Mouse (Mus musculus): Measurements from ENCODE around the gene Tmem265. TPM values are rescaled to one million over a fixed set of nuclear protein-coding genes. Genes with fewer than 3 reads are reported as not detected.

Gene Tmem265
- total and polyA plus RNA-seq, 3 experiments, result not detected

GRCm38 (mm10) chr7:127513016-127513390 lies 48.2 kb upstream of the Tmem265 start:
- Histone ChIP-seq H3K4me3 (ENCODE audit: control insufficient read depth in 1 of 2, insufficient read depth in 1 of 2, low read depth in 2 of 2, low read length in 2 of 2) (peak overlapping the region; percentile 56 to 64), H3K79me2 (ENCODE audit: control insufficient read depth, insufficient read depth, low read length, poor library complexity) (peaks cover 32% of the 10 kb centered on the region), H3K27me3 (ENCODE audit: control insufficient read depth in 1 of 2, insufficient read depth in 2 of 2, low read length in 2 of 2) (no peaks in the 10 kb centered on the region), H3K36me3 (ENCODE audit: control insufficient read depth in 1 of 2, insufficient read depth in 2 of 2, low read length in 2 of 2) (peaks cover 16 to 35% of the 10 kb centered on the region in 2 experiments), H3K27ac (ENCODE audit: control insufficient read depth, low read depth, low read length) (peak overlapping the region; percentile 85), H3K9ac (ENCODE audit: control insufficient read depth, low read depth, low read length, poor library complexity, severe bottlenecking) (peak overlapping the region; percentile 62), H3K9me3 (replicated peaks; ENCODE audit: insufficient read depth, low read length) (no peaks in the 10 kb centered on the region), H3K4me1 (ENCODE audit: control insufficient read depth in 1 of 2, insufficient read depth in 2 of 2, low read length in 2 of 2) (peaks cover 3 to 9% of the 10 kb centered on the region in 2 experiments; a peak in 2 of 4 replicates)
- peak; percentile 80 for DNase-seq (ENCODE audit: low read depth, low spot score)
- TF ChIP-seq SIN3A (IDR thresholded peaks at IDR 0.05; ENCODE audit: low read length) (peak; percentile 48; the same call in 1 of the 2 replicates), HCFC1 (IDR thresholded peaks at IDR 0.05; ENCODE audit: low read depth, low read length) (peak; percentile 64; the same call in 1 of the 2 replicates), JUND (IDR thresholded peaks at IDR 0.05; ENCODE audit: low read depth, low read length) (no peak), E2F4 (IDR thresholded peaks at IDR 0.05; ENCODE audit: borderline replicate concordance, low read depth, low read length) (peak; percentile 77; the same call in 1 of the 2 replicates), POLR2A (IDR thresholded peaks at IDR 0.05; ENCODE audit: control insufficient read depth in 1 of 2, insufficient read depth in 1 of 2, low read depth in 1 of 2, low read length in 2 of 2, poor library complexity in 1 of 2) (peak in 1 of 2 experiments; percentile 23; a peak in 1 of 4 replicates), POLR2AphosphoS5 (IDR thresholded peaks at IDR 0.05; ENCODE audit: borderline replicate concordance, low read depth, low read length) (no peak), TBP (IDR thresholded peaks at IDR 0.05; ENCODE audit: low read depth, low read length) (peak; percentile 84), MXI1 (IDR thresholded peaks at IDR 0.05; ENCODE audit: low read depth, low read length) (0 out of 2 replicates have a peak, but pooled peaks have one; percentile 14), MYC (IDR thresholded peaks at IDR 0.05; ENCODE audit: low read depth, low read length) (0 out of 2 replicates have a peak, but pooled peaks have one; percentile 42), GATA1 (IDR thresholded peaks at IDR 0.05; ENCODE audit: low read depth, low read length) (peak; percentile 38; the same call in 1 of the 2 replicates), RAD21 (IDR thresholded peaks at IDR 0.05; ENCODE audit: low read depth, low read length) (no peak), RCOR1 (IDR thresholded peaks at IDR 0.05; ENCODE audit: low read depth, low read length) (peak; percentile 43; the same call in 1 of the 2 replicates), BHLHE40 (IDR thresholded peaks at IDR 0.05; ENCODE audit: borderline replicate concordance, low read depth, low read length) (no peak)

GRCm38 (mm10) chr7:127513781-127514180 lies 47.4 kb upstream of the Tmem265 start:
- peaks cover 18 to 35% of the 10 kb centered on the region in 2 experiments for H3K36me3 ChIP-seq (ENCODE audit: control insufficient read depth in 1 of 2, insufficient read depth in 2 of 2, low read length in 2 of 2)
- H3K9me3 ChIP-seq (replicated peaks; ENCODE audit: insufficient read depth, low read length), result no peaks in the 10 kb centered on the region
- peaks cover 32% of the 10 kb centered on the region for H3K79me2 ChIP-seq (ENCODE audit: control insufficient read depth, insufficient read depth, low read length, poor library complexity)
- H3K9ac ChIP-seq (ENCODE audit: control insufficient read depth, low read depth, low read length, poor library complexity, severe bottlenecking), result peak overlapping the region; percentile 62
- H3K4me3 ChIP-seq (ENCODE audit: control insufficient read depth in 1 of 2, insufficient read depth in 1 of 2, low read depth in 2 of 2, low read length in 2 of 2), result peak overlapping the region; percentile 56 to 64
- no peak for DNase-seq (ENCODE audit: low read depth, low spot score)
- H3K4me1 ChIP-seq (ENCODE audit: control insufficient read depth in 1 of 2, insufficient read depth in 2 of 2, low read length in 2 of 2), result peaks cover 3 to 9% of the 10 kb centered on the region in 2 experiments; a peak in 2 of 4 replicates
- no peaks in the 10 kb centered on the region for H3K27me3 ChIP-seq (ENCODE audit: control insufficient read depth in 1 of 2, insufficient read depth in 2 of 2, low read length in 2 of 2)
- TF ChIP-seq POLR2AphosphoS5 (IDR thresholded peaks at IDR 0.05; ENCODE audit: borderline replicate concordance, low read depth, low read length), result no peak
- no peak for TF ChIP-seq GABPA (IDR thresholded peaks at IDR 0.05; ENCODE audit: low read depth, low read length)
- TF ChIP-seq EP300 (IDR thresholded peaks at IDR 0.05; ENCODE audit: low read depth in 1 of 2, low read length in 2 of 2), result no peak
- TF ChIP-seq USF1 (IDR thresholded peaks at IDR 0.05; ENCODE audit: low read depth, low read length), result no peak
- TF ChIP-seq CHD2 (IDR thresholded peaks at IDR 0.05; ENCODE audit: low read length), result no peak
- TF ChIP-seq ZMIZ1 (IDR thresholded peaks at IDR 0.05; ENCODE audit: low read depth, low read length), result no peak
- no peak for TF ChIP-seq MAX (IDR thresholded peaks at IDR 0.05; ENCODE audit: low read length)
- no peak for TF ChIP-seq ZKSCAN1 (IDR thresholded peaks at IDR 0.05; ENCODE audit: low read depth, low read length)
- peak overlapping the region; percentile 85 for H3K27ac ChIP-seq (ENCODE audit: control insufficient read depth, low read depth, low read length)

Measured in MEL (cell line).